Mouse (Mus musculus) liver, embryonic 14.5 days (tissue): ENCODE results near the gene Tmem132b.

Experiments
- CTCF ChIP-seq: IDR thresholded peaks from 2 replicates; pipeline ENCODE4 v1.5.1; 2016; ENCODE audit warnings: antibody characterized with exemption, low read depth, control low read depth
- EP300 ChIP-seq: IDR thresholded peaks from 2 replicates; pipeline ENCODE4 v1.6.1; 2016; ENCODE audit warnings: antibody characterized with exemption, low read depth

DNA sequence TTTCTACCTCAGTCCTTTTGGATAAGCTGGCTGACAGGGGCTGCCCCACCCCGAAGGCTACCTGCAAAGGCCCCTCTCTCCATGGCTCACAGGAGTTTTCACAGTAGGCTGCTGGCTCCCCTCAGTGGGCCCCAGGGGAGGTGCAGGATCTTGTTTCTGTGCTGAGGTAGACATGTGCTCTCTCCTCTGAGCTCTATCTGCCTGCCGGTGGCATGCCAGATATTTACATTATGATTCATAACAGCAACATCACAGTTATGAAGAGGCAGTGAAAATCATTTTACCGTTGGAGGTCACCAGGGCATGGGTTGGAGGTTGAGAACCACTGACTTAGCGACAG lies 43.5 kb upstream of the Tmem132b start:
- TF ChIP-seq CTCF = peak; percentile 61
- no peak for TF ChIP-seq EP300
